Mouse (Mus musculus) cerebellum, adult 11-12 months (tissue): ENCODE results near the gene Gm38392.

Experiments
- DNase-seq: peaks from one replicate; pipeline ENCODE4 v3.0.0; 2022

Gm38392 gene

DNA sequence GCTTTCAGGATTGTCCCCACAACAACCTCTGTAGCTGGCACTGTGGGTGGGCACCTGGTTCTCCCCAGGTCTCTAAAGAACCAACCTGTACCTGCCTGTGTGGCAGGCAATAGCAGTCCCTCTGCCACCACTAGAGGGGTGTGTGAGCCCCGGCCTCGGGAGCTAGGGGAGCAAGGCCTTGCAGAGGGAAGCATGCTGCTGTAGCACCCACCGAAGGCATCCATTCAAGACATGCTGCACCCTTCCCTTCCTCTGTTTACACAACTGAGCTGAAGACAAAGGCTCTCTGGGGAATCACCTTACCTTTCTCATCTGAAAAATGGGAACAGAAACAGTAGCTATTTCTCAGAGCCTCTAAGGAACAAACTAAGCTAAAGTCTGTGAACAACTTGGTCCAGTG lies 51.8 kb downstream of the Gm38392 start:
- DNase-seq, result peak; percentile 59

DNA sequence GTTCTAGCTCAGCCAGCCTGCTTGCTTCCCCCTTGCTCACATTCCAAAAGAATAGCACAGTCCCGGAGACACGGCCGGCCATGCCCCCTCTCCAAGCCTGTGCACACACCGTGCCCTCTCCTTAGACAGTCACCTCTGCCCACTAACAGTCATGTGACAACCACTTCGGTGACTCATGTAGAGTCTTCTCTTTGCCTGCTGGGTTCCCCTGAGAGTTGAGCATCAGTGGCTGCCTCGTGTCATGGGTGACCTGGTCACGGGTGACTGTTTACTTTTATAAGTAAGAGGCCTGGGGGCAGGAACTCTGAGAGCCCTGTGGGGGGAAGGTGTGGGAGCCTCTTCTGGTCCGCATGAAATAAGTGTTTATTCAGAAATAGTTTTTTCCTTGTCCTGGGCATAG lies 53.0 kb downstream of the Gm38392 start:
- no peak for DNase-seq

GRCm38 (mm10) chr3:88232851-88233649 lies 54.0 kb downstream of the Gm38392 start:
- DNase-seq, result peak; percentile 58

DNA sequence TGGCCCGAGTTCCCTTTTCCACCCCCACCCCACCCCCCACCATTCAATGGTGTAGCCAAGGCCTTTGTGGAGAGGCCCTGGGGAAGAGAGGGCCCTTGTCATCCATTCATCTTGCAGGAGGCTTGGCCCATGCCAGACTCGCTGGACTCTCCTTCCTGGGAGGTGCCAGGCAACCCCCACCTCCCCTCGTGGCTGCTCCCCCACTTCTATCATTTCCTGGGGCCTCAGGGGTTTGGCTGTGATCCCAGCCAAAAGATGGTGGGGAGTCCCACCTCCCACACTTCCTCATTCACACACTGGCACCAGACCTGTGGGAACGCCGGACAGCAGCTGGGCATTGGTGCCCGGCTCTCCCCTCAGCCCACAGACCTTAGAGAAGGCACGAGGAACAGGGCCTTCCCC lies 54.7 kb downstream of the Gm38392 start:
- DNase-seq, result peak; percentile 77

- peak; percentile 57 for DNase-seq
Measured at GRCm38 (mm10) chr3:88231061-88231641, 55.9 kb downstream of the Gm38392 start.

DNA sequence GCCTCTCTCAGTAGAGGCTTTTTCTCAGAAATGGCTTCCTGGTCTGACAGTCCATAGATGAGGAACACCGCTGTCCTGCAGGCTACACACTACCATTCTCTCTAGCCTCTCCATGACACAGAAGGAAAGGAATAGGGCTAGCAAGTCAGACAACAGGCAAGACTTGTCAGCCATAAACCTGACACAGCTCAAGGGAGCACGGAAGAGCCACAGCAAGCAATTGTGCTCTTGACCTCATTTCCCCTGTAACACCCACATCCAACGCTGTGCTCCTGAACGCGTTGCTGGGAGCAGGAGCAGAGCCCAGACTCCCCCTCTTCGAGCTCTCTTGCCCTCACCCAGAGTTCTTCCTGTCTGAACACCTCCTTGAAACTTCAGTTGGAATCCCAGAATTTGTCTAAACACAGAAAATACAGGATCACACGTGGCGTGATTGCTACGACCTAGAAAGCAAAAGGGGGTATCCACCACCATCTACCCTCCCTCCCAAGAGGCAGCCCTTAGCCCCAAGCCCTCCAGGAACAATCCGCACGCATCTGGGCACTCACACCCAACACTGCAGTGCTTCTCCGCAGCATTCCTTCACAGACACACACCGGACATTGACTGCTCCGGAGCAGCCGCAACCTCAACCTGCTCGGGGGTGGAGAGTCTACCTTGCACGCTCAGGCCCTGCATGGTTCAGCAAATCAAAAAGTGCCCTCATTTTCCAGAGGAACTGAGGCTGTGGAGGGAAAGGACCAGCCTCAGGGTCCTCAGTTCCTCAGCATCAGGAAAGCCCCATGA lies 56.6 kb downstream of the Gm38392 start:
- no peak for DNase-seq

GRCm38 (mm10) chr3:88229526-88229925 lies 57.5 kb downstream of the Gm38392 start:
- no peak for DNase-seq

DNA sequence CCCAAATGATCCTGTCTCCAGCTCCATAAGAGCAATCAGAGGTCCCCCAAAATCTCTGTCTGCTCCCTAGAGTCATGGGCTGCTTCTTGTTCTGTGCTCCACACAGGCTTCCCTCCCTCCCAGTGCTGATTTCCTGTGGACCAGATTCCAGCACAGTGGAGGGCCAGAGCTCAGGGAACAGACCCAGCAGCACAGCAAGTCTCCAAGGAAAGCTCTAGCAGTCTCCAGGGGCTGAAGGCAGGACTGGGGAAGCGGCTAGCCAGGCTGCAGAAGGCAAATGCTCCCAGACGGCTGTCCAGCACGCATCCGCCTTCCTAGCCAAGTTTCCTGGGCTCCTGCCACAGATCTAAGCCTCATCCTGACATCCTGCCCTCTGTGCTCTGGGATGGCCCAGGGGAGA lies 58.1 kb downstream of the Gm38392 start:
- peak; percentile 78 for DNase-seq

GRCm38 (mm10) chr3:88227976-88228375 lies 59.0 kb downstream of the Gm38392 start:
- DNase-seq, result no peak

GRCm38 (mm10) chr3:88227260-88227659 lies 59.8 kb downstream of the Gm38392 start:
- DNase-seq, result no peak

GRCm38 (mm10) chr3:88226101-88226845 lies 60.7 kb downstream of the Gm38392 start:
- peak; percentile 96 for DNase-seq

- no peak for DNase-seq
Measured at GRCm38 (mm10) chr3:88224929-88225328, 62.1 kb downstream of the Gm38392 start.

- no peak for DNase-seq
Measured at GRCm38 (mm10) chr3:88222446-88222845, 64.6 kb downstream of the Gm38392 start.

GRCm38 (mm10) chr3:88221519-88222390 lies 65.3 kb downstream of the Gm38392 start:
- DNase-seq, result peak; percentile 64

GRCm38 (mm10) chr3:88220842-88221241 lies 66.2 kb downstream of the Gm38392 start:
- no peak for DNase-seq

DNA sequence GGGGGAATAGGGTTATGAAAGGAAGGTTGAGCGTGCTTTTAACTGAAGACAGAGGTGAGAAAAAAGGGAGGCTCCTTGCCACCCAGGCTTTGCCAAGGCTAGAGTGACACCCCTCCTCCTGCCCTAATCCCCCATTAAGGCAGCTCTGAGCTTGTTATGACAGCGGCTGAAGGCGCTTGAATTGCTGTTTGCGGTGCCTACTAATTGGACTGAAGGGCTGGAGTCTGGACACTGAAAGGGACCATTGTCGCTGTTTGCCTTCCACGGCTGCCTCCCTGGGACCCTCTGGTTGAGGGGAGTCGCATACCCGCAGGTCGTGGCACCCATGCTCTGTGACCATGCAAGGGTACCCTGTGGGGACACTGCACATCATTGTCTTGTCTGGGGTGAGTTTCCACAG lies 67.1 kb downstream of the Gm38392 start:
- DNase-seq, result no peak

- no peak for DNase-seq
Measured at GRCm38 (mm10) chr3:88217679-88218078, 69.3 kb downstream of the Gm38392 start.

DNA sequence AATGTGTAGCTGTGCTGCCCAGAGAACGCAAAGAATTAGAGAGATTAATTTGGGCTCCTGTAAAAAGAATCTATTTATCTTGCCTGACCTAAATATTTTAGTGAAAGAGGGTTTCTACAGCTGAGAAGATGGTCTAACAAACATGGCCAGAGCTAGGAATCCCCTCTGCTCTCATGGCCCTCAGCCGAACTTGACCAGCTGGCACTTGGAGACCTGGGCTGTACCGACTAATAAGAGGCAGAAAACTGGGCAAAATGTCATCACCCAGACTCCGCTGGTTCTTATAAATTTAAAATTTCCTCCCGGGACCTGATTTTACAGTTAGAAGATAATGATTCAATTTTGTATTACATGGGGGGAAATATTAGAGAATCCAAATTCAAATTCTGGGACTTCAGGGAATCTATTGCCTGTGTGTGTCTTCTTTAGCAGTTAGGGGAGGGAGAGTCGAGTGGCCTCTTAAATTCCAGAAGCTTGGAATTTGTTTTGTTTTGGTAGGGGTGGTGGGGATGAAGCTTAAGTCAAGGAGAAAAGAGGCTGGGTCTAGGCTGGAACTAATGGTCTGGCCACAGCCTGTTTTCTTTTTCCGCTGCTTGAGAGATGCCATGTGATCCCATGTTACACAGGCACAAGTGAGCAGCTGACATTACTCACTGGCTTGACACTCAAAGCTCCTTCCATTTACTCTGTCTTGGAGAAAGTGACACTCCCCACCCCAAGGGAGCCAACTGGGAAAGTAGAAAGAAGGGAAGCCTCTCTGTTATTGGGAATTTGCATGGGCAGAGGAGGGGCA lies 70.3 kb downstream of the Gm38392 start:
- DNase-seq, result peak; percentile 86

GRCm38 (mm10) chr3:88216116-88216515 lies 70.9 kb downstream of the Gm38392 start:
- DNase-seq, result no peak

GRCm38 (mm10) chr3:88215553-88216004 lies 71.4 kb downstream of the Gm38392 start:
- peak; percentile 74 for DNase-seq

DNA sequence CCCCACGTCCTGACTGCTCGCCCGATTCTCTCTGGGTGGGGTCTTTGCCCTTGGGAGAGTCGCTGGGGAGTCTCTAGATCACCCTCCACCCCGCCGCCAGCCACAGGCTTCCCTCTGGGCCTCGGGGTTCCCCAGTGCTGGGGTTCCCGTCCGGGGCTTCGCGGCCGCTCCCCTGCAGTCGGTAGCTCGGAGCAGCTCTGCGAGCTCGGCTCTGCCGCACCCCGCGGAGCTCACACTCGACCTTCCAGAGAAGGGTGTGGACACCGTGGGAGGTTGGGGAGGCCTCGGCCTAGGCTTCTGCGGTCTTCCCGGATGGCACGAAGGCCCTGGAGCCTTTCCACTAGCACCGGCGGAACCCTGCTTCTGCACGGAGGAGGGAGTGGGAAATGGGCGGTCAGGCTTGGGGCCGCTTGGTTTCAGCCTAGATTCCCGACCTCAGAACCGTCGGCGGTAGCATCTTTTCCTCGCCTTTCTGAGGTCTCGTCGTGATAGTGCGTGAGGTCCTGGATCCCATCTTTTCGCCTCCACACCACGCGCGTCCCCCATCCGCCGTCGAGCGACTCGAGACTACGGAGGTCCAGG lies 71.9 kb downstream of the Gm38392 start:
- DNase-seq, result peak; percentile 65
